Mouse (Mus musculus) cerebellum, postnatal 4 days (tissue): ENCODE measurements around the gene Gm47969.
A peak's percentile ranks its signal among the peaks of the same experiment; 100 is the strongest.
"Not testable (repeated sequence)": the region's sequence is repeated elsewhere in the genome, so short reads cannot be mapped to it uniquely, and the experiment has no call there.

ENCODE experiments used
- DNase-seq, 2 experiments: peaks; one replicate each; pipeline ENCODE4 v3.0.0; 2022; ENCODE audit warnings: low spot score in 2 of 2, mixed read lengths in 1 of 2

Gene Gm47969

GRCm38 (mm10) chr1:83044882-83045427 is at the start of gene Gm47969:
Gene Gm47969, plus strand, starts transcription at chr1:83044932.
- DNase-seq = no peak

GRCm38 (mm10) chr1:83000306-83000705 is 44.4 kb upstream of the Gm47969 start, which contains the start of gene Gm47959:
Gene Gm47959, plus strand, starts transcription at chr1:83000548.
- not testable (repeated sequence) for DNase-seq

GRCm38 (mm10) chr1:83006218-83007179 is 38.2 kb upstream of the Gm47969 start:
- DNase-seq = no peak

- DNase-seq = no peak
These were observed 37.3 kb upstream of the Gm47969 start for GRCm38 (mm10) chr1:83007471-83007870.

GRCm38 (mm10) chr1:83014477-83014876 is 30.3 kb upstream of the Gm47969 start:
- DNase-seq = no peak

GRCm38 (mm10) chr1:83015329-83015879 is 29.3 kb upstream of the Gm47969 start:
- no peak for DNase-seq

GRCm38 (mm10) chr1:83016556-83016955 is 28.2 kb upstream of the Gm47969 start:
- no peak for DNase-seq

- DNase-seq = no peak
These were observed 12.8 kb upstream of the Gm47969 start for GRCm38 (mm10) chr1:83031950-83032349.

- DNase-seq = no peak
These were observed 12.2 kb upstream of the Gm47969 start for GRCm38 (mm10) chr1:83032508-83032907.

- DNase-seq = no peak
These were observed 10.2 kb upstream of the Gm47969 start for GRCm38 (mm10) chr1:83034509-83034908.

- no peak for DNase-seq
These were observed 7.7 kb upstream of the Gm47969 start for GRCm38 (mm10) chr1:83036892-83037667.

- peak in 1 of 2 experiments; percentile 5 for DNase-seq
These were observed 6.5 kb upstream of the Gm47969 start, which contains the start of gene Slc19a3 for GRCm38 (mm10) chr1:83038109-83038672. Gene Slc19a3, minus strand, starts transcription at chr1:83038448.

- DNase-seq = no peak
These were observed 5.7 kb upstream of the Gm47969 start for GRCm38 (mm10) chr1:83039080-83039479.

GRCm38 (mm10) chr1:83042380-83042779 is 2.4 kb upstream of the Gm47969 start, which contains the start of gene Krtap28-10:
Gene Krtap28-10, minus strand, starts transcription at chr1:83042480.
- no peak for DNase-seq

- DNase-seq = no peak
These were observed 13.7 kb downstream of the Gm47969 start for GRCm38 (mm10) chr1:83058481-83058880.

- DNase-seq = no peak
These were observed 14.5 kb downstream of the Gm47969 start, which contains the start of gene A030005K14Rik for GRCm38 (mm10) chr1:83059278-83059677. Gene A030005K14Rik, minus strand, starts transcription at chr1:83059378.

- DNase-seq = no peak
These were observed 15.9 kb downstream of the Gm47969 start, which contains the start of gene Krtap28-13 for GRCm38 (mm10) chr1:83060643-83061042. Gene Krtap28-13, plus strand, starts transcription at chr1:83060930.

GRCm38 (mm10) chr1:83064851-83065250 is 20.1 kb downstream of the Gm47969 start:
- no peak for DNase-seq

- no peak for DNase-seq
These were observed 21.8 kb downstream of the Gm47969 start for GRCm38 (mm10) chr1:83066577-83066976.

GRCm38 (mm10) chr1:83067205-83067604 is 22.5 kb downstream of the Gm47969 start:
- no peak for DNase-seq
